Mouse (Mus musculus): ENCODE measurements around the gene Sema4c.

DNA sequence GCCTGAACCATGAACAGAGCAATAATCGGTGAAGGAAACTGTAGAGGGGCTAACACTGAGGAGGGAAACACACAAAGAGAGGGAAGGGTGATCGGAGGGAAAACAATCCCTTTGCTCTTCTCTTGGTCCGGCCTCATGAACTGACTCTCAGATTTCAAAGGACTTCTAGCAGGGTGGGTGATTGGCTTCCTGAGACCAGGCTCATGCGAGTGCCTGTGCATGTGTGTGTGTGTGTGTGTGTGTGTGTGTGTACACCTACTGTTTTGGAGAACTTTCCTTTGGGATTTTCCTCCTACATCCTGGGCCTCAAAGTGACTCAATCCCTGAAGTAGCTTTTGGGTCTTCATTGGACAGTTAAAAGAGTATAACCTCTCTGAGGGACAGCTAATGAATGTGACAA lies 28.1 kb upstream of the Sema4c start:
- TF ChIP-seq GATA1 (IDR thresholded peaks at IDR 0.05; ENCODE audit: low read length) (no peak), TAL1 (IDR thresholded peaks at IDR 0.05; ENCODE audit: low read length) (no peak)
